Mouse (Mus musculus) brain, embryonic 18.5 days (tissue): ENCODE data around the gene Clca2.

Source experiments
- DNase-seq: peaks from one replicate; pipeline ENCODE4 v3.0.0-alpha.2; 2012; ENCODE audit warnings: low read depth, low spot score

Gene Clca2

DNA sequence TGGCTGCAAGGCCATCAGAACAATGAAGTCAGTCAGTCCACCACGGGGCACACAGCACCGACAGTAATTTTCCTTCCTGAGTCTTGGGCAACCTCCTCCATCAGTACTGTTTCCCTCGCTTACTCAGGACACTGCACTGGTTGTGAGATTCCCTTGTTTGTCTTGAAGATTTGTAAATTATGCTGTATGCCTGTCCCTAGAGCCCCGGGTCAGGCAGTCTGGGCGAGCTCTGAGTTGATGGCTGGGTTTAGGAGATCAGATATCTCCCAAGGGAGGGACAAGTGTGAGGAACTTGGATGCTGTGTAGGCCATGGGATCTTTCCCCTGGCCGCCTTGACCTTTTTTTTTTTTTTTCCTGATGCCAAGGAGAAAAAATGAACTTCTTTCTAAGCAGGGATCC lies at the start of gene Clca2:
Gene Clca2 (minus strand): TSS at position 153 of the 400 bp plus-strand sequence.
- no peak for DNase-seq

GRCm38 (mm10) chr3:145147952-145148351 lies 48.7 kb upstream of the Clca2 start:
- DNase-seq: no peak

DNA sequence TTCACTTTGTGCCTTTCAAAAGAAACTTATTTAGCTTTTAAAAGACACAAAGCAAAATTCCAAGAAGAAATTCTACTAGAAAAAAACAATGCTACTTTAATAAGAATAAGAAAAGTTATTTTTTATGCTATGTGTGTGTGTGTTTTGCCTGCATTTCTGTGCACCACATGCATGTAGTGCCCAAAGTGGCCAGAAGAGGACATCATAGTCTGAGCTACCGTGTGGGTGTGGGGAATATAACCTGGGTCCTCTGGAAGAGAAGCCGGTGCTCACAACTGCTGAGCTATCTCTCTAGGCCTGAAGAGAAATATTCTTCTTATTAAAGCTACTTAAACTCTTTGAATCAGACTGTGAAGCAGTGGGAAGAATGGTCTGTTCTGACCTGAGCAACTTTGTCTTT lies 48.2 kb upstream of the Clca2 start:
- DNase-seq: no peak

- DNase-seq: no peak
Observed at GRCm38 (mm10) chr3:145146871-145147270, 47.6 kb upstream of the Clca2 start.

- DNase-seq: no peak
Observed at GRCm38 (mm10) chr3:145143856-145144255, 44.6 kb upstream of the Clca2 start.

GRCm38 (mm10) chr3:145142925-145143324 lies 43.7 kb upstream of the Clca2 start:
- DNase-seq: no peak

DNA sequence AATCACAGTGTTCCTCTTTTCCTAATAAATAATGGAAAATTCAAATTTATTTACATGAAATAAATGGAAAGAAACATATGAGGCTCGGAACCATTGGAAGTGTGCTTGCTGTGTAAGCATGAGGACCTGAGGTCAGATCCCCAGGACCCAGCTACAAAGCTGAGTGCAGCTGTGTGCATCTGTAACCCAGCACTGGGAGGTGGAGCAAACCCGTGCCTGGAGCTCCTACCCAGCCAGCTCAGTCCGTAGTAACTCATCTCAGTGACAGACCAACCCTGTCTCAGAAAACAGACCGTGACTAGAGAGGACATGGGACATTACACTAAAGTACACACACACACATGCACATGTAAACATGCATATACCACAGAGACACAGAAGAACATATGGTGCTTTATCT lies 41.0 kb upstream of the Clca2 start:
- DNase-seq: no peak

GRCm38 (mm10) chr3:145131210-145131868 lies 32.1 kb upstream of the Clca2 start:
- peak; percentile 12 for DNase-seq

DNA sequence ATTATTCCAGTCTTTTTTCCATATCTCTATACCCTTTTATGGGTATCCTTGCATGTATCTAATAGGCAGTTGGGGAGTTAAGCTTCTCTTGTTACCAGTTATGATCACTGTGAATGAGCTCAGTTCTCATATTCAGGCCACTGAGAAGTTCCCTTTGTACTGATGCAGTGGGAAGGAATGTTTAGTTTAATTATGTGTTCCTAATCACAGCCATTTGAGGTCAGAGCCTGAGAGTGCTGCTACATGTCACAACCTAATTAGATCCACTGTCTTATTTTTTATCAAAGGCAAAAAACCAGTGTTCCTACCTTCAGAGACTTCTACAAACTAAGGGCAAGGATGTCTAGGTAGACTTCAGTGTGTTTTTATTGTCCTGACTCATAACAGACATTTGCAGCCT lies 30.1 kb upstream of the Clca2 start:
- DNase-seq: no peak

DNA sequence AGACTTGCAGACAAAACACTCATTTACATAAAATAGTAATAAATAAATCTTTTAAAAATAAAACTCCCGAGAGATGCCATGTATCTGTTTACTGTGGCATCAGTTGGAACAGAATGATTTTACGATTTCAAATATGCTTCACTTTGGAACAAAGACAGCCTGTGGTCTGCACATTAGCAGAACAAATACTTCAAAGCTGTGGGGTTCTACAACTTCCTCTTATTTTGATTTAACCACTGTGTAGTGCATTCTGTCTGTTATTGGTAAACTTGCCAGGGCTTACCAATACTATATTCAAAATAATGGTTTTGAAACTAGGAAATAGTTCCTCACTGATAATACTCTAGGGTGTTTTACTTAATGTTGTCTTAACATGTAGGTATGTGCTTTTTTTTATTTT lies 27.4 kb upstream of the Clca2 start:
- DNase-seq: no peak

GRCm38 (mm10) chr3:145119425-145119824 lies 20.2 kb upstream of the Clca2 start:
- no peak for DNase-seq

DNA sequence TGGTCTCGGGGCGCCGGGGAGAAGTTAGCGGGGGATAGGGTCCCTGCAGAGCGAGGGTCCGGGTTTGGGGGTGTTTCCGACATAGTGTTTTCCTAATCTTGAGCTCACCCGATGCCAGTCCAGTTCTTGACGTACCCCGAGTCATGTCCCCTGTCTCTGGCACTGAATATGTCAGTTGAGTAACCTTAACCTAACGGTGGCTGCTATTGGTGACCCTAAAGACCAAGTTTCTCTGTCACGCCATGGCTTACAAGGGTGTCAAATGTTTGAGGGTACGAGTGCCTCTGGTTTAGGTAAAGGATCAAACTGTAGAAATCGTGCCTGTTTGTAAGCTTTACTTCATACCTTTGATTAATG lies 19.7 kb upstream of the Clca2 start:
- DNase-seq: no peak

GRCm38 (mm10) chr3:145118254-145119001 lies 19.2 kb upstream of the Clca2 start, which contains the start of gene Odf2l:
Gene Odf2l, plus strand, starts transcription at chr3:145118588.
- peak; percentile 95 for DNase-seq

- no peak for DNase-seq
Observed at GRCm38 (mm10) chr3:145117637-145118036, 18.4 kb upstream of the Clca2 start.

DNA sequence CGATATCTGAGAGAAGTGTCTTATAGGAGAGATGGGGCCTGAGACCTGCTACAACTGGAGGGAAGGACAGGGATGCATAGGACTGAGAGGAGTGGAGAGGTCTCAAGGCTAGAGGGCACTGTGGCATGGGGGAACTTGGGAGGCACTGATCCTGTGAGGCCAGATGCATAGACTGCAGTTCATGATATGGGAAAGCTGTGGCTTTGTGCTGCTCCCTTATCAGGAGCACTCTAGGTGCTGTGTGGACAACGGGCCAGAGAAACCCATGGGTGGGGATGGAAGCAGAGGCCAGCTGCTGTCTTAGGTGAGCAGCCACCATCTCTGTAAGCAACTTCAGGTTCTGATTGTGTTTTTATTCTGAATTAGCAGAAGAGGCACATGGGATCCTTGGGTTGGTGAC lies 15.9 kb upstream of the Clca2 start:
- no peak for DNase-seq

- no peak for DNase-seq
Observed at GRCm38 (mm10) chr3:145105773-145106504, 6.7 kb upstream of the Clca2 start.

DNA sequence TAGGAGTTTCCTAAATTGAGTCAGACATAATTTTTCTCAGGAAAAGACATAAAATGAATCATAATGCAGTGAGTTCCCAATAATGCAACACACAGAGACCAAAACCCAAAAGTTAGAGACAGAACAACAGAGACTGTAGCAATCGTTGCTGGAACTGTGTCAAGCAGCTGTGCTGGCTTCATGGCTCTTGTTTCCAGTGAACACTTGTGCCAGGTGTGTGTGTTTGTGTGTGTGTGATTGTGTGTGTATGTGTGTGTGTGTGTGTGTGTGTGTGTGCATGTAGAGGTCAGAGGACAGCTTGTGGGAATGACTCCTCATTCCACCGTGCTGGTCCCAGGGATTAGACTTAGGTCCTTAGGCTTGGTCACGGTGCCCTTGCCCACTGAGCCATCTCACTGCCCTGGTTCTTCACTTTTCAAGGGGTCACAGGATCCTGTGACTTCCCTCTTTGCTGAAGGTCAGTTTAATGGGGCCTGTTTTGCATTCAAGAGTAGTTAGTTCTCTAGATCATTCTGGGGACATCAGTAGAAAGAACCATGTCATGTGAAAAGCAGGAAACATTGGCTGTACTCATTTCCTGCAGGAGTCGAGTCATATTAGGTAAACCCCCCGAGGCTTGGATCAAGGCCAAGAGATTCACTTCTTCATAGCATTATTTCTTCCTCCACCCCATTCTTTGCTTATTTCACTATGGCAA lies 6.0 kb upstream of the Clca2 start:
- no peak for DNase-seq

- DNase-seq: no peak
Observed at GRCm38 (mm10) chr3:145103770-145104169, 4.5 kb upstream of the Clca2 start.

DNA sequence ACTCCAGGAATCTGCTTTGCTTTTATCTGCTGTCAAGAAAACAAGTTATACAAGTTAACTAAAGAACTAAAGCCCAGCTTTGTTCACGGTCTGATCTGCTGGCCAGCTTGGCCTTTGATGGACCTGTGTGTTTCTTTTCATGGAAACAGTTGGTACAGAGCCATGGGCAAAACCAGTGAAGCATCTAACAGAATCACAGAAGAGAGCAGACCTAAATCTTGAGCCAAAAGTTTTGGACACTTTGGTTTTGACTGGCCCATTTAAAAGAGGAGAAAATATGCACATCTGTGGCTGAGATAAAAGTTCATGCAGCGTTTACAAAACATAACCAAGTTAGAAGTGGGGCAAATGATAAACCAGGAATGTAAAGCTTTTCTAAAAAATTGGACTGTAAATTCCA lies 4.1 kb upstream of the Clca2 start:
- DNase-seq: no peak

DNA sequence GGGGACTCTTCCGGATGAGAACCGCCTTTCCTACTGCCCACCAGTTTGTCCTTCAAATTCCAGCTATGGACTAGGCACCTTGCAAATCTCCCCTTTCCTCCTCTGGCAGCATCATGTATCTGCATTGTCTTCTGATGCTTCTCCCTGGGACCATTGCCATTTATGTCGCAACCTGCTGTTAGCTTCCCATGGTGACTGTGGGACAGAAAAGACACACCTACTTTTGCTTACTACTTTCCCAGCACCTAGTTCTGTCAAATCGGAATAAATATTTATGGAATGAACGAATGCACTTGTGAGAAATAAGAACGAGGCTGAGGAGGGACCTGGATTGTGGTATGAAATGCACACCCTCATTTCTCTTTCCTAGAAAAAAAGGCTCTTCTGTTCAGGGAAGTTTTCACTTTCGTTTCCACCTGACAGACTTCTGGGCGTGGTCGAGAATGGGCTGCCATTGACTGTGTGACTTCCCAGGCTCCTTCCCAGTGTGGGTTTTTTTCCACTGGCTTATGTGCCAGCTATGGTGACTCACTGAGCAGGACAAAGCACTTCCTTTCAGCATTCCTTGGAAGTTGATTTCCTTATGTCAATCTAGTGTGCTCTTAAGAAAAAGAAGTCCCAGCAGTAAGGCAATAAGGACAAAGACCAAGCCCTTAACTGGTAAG lies 2.8 kb upstream of the Clca2 start:
- DNase-seq: no peak

DNA sequence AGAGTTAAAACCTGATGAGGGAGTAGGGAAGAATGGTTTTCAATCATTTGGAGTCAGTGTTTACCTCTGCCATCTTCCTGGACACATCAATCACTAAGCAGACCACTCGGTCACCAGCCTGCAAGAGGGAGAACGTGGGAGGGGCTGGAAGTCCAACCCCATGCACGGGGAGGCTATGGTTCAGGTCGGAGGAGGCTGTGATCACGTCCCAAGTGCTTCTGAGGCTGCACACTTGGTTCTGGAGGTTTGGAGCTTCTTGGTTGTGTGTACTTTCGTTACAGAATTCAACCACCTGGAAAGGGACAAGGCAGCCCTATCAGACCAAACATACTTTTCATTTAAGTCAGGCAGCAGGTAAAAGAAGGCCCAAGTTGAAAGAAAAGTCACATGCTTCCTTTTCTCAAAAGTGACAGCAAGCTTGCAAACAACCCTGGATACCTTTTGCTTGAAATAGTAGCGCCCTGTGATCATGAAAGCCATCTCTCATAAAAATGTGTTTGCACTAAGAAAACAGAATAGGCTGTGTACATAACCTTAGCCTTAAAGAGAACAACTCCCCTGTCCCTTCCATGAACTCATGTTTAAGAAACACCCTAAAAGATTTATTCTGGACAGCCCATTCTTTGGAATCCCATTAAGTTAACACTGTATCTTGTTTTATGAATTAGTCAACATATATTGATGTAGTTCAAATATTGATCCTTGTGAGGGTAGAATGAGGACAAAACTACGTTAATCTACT lies 11.2 kb downstream of the Clca2 start:
- no peak for DNase-seq
